Comparison of ENCODE assay signal across 8 mouse cellular contexts in genomic region chr16:93884722-93885113, GRCm38 (mm10). TPM values are rescaled to one million over a fixed set of nuclear protein-coding genes. Genes with fewer than 3 reads are reported as not detected.
DNase-seq lines count a peak whose midpoint lies in the region; ATAC-seq and TF ChIP-seq lines count a peak whose summit lies in the region.

No protein-coding gene starts in this region.

- intact Hi-C loops in left cerebral cortex, postnatal 10 days (cut with DNase I) = no loop called here

- peak overlapping the region; percentile 81; the same call in 1 of the 2 replicates for H3K4me3 ChIP-seq in spleen, adult 2 months (ENCODE audit: extremely low read depth, insufficient read depth, insufficient read length)
- H3K4me3 ChIP-seq in forebrain, embryonic 13.5 days = peak overlapping the region; percentile 62
- H3K4me3 ChIP-seq in limb, embryonic 14.5 days (replicated peaks; ENCODE audit: low read length) = peak overlapping the region; percentile 82
- H3K4me3 ChIP-seq in stomach, embryonic 15.5 days (replicated peaks) = peak overlapping the region; percentile 95

- no peaks in the 10 kb centered on the region for H3K27me3 ChIP-seq in spleen, adult 2 months (ENCODE audit: control insufficient read depth, insufficient read depth, low read length)
- H3K27me3 ChIP-seq in forebrain, embryonic 13.5 days = no peaks in the 10 kb centered on the region
- H3K27me3 ChIP-seq in limb, embryonic 14.5 days (ENCODE audit: control insufficient read depth, insufficient read depth, low read length) = no peaks in the 10 kb centered on the region
- no peaks in the 10 kb centered on the region for H3K27me3 ChIP-seq in stomach, embryonic 15.5 days (replicated peaks)

- WGBS in spleen, adult 2 months = 48% methylated on average over 5 of the region's 5 CpGs
- 48% methylated on average over 5 of the region's 5 CpGs for WGBS in forebrain, embryonic 13.5 days
- 51% methylated on average over 5 of the region's 5 CpGs for WGBS in limb, embryonic 14.5 days
- 43% methylated on average over 5 of the region's 5 CpGs for WGBS in stomach, embryonic 15.5 days

- ATAC-seq in forebrain, embryonic 13.5 days = no peak
- no peak for ATAC-seq in limb, embryonic 14.5 days (ENCODE audit: low FRiP score, low read depth)
- ATAC-seq in stomach, embryonic 15.5 days (ENCODE audit: insufficient read depth, low FRiP score, low read depth) = no peak

- H3K27ac ChIP-seq in spleen, adult 2 months (ENCODE audit: insufficient read depth, low read length) = no peak overlapping the region
- no peak overlapping the region for H3K27ac ChIP-seq in forebrain, embryonic 13.5 days
- H3K27ac ChIP-seq in limb, embryonic 14.5 days (replicated peaks; ENCODE audit: low read depth, low read length) = no peak overlapping the region
- H3K27ac ChIP-seq in stomach, embryonic 15.5 days = no peak overlapping the region

- no peaks in the 10 kb centered on the region for H3K36me3 ChIP-seq in spleen, adult 2 months (ENCODE audit: control insufficient read depth, insufficient read depth, low read length)
- H3K36me3 ChIP-seq in forebrain, embryonic 13.5 days (ENCODE audit: poor library complexity, severe bottlenecking) = peaks cover 35% of the 10 kb centered on the region
- peaks cover 29% of the 10 kb centered on the region for H3K36me3 ChIP-seq in limb, embryonic 14.5 days (ENCODE audit: control insufficient read depth, insufficient read depth, low read length)
- 0 out of 2 replicates have a peak, but pooled peaks cover 4% of the 10 kb centered on the region for H3K36me3 ChIP-seq in stomach, embryonic 15.5 days

- peaks cover 7% of the 10 kb centered on the region; the same call in 1 of the 2 replicates for H3K4me1 ChIP-seq in spleen, adult 2 months (ENCODE audit: control insufficient read depth, insufficient read depth, insufficient read length)
- H3K4me1 ChIP-seq in forebrain, embryonic 13.5 days = peaks cover 19% of the 10 kb centered on the region
- peaks cover 3% of the 10 kb centered on the region; the same call in 1 of the 2 replicates for H3K4me1 ChIP-seq in limb, embryonic 14.5 days (ENCODE audit: control insufficient read depth, insufficient read depth, low read length)
- H3K4me1 ChIP-seq in stomach, embryonic 15.5 days = peaks cover 6% of the 10 kb centered on the region; the same call in 1 of the 2 replicates

- H3K9me3 ChIP-seq in forebrain, embryonic 13.5 days (replicated peaks) = no peaks in the 10 kb centered on the region
- no peaks in the 10 kb centered on the region for H3K9me3 ChIP-seq in limb, embryonic 14.5 days (ENCODE audit: control insufficient read depth, low read length)
- no peaks in the 10 kb centered on the region for H3K9me3 ChIP-seq in stomach, embryonic 15.5 days

- peak overlapping the region; percentile 74 for H3K9ac ChIP-seq in forebrain, embryonic 13.5 days
- peak overlapping the region; percentile 72 for H3K9ac ChIP-seq in limb, embryonic 14.5 days (ENCODE audit: low read depth, low read length, severe bottlenecking)
- H3K9ac ChIP-seq in stomach, embryonic 15.5 days = peak overlapping the region; percentile 84; the same call in 1 of the 2 replicates

- no peak for TF ChIP-seq POLR2A in spleen, adult 2 months (IDR thresholded peaks at IDR 0.05; ENCODE audit: low read depth, low read length)
- no peak for TF ChIP-seq POLR2A in limb, embryonic 14.5 days (IDR thresholded peaks at IDR 0.05; ENCODE audit: borderline replicate concordance, extremely low read depth, insufficient read depth, insufficient read length)

- no peak for TF ChIP-seq CTCF in spleen, adult 2 months (IDR thresholded peaks at IDR 0.05; ENCODE audit: extremely low read depth, insufficient read depth, insufficient read length, insufficient replicate concordance)

- DNase-seq in spleen, adult 2 months (ENCODE audit: low read depth in 1 of 2, low spot score in 2 of 2) = no peak
- DNase-seq in spleen, postnatal 4 days (ENCODE audit: low spot score in 2 of 2) = no peak
- no peak for DNase-seq in limb, embryonic 14.5 days (ENCODE audit: low spot score)
- no peak for DNase-seq in frontal cortex, postnatal 25 days (ENCODE audit: low spot score in 2 of 2)
- DNase-seq in left cerebral cortex, postnatal 10 days (ENCODE audit: extremely low spot score in 1 of 2, low spot score in 2 of 2) = no peak
- no peak for DNase-seq in cerebellum, adult 9-10 months

- peak overlapping the region; percentile 72 for H3K4me2 ChIP-seq in forebrain, embryonic 13.5 days
- peak overlapping the region; percentile 87 for H3K4me2 ChIP-seq in limb, embryonic 14.5 days (replicated peaks; ENCODE audit: low read depth, low read length, severe bottlenecking)
- H3K4me2 ChIP-seq in stomach, embryonic 15.5 days = peak overlapping the region; percentile 95

RNA-seq across cellular contexts. Expression of gene Chaf1b, which starts 1.0 kb away (rescaled TPM):
- polyA plus RNA-seq in spleen, adult 2 months (2012; rRNA removed) = 4.9 and 5.7 TPM in 2 replicates
- 70.0 and 74.4 TPM in 2 replicates for polyA plus RNA-seq in forebrain, embryonic 13.5 days (2015; fragmentation: Nextera tagmentation; extraction: Ambion mirVana)
- 43.2 and 44.4 TPM in 2 replicates for polyA plus RNA-seq in limb, embryonic 14.5 days (2012; rRNA removed)
- polyA plus RNA-seq in limb, embryonic 14.5 days (2014; fragmentation: Nextera tagmentation; extraction: Ambion mirVana) = 66.3 and 73.9 TPM in 2 replicates
- 53.8 and 57.0 TPM in 2 replicates for polyA plus RNA-seq in stomach, embryonic 15.5 days (2015; fragmentation: Nextera tagmentation; extraction: Ambion mirVana)
- total RNA-seq in left cerebral cortex, postnatal 10 days (2021) = 1 to 10 TPM; 2.3 to 2.4 TPM

RNA-seq across cellular contexts. Expression of gene Morc3, which starts 52.8 kb away (rescaled TPM):
- polyA plus RNA-seq in spleen, adult 2 months (2012; rRNA removed) = 9.3 and 10.6 TPM in 2 replicates
- 34.5 and 41.9 TPM in 2 replicates for polyA plus RNA-seq in forebrain, embryonic 13.5 days (2015; fragmentation: Nextera tagmentation; extraction: Ambion mirVana)
- polyA plus RNA-seq in limb, embryonic 14.5 days (2012; rRNA removed) = 26.4 and 32.5 TPM in 2 replicates
- polyA plus RNA-seq in limb, embryonic 14.5 days (2014; fragmentation: Nextera tagmentation; extraction: Ambion mirVana) = 29.3 and 32.0 TPM in 2 replicates
- 34.5 and 41.0 TPM in 2 replicates for polyA plus RNA-seq in stomach, embryonic 15.5 days (2015; fragmentation: Nextera tagmentation; extraction: Ambion mirVana)
- total RNA-seq in left cerebral cortex, postnatal 10 days (2021) = 10 to 100 TPM; 26.8 to 35.6 TPM
